Comparison of ENCODE assay signal across 16 mouse cellular contexts in genomic region chr1:70913071-70913470, GRCm38 (mm10).
DNase-seq lines count a peak whose midpoint lies in the region; TF ChIP-seq lines count a peak whose summit lies in the region.
"Had no signal": no experiment of that assay in that cellular context is flagged by ENCODE, and none has a peak within 500 bp of the region (broad histone marks: within the 10 kb centered on the region; RNA-seq: fewer than 3 reads in every experiment).

No protein-coding gene starts in this region.

- TF ChIP-seq CTCF in brain, embryonic 14.5 days (IDR thresholded peaks at IDR 0.05; ENCODE audit: borderline replicate concordance, extremely low read depth, insufficient read depth, insufficient read length), result no peak

- TF ChIP-seq POLR2A in brain, embryonic 14.5 days (IDR thresholded peaks at IDR 0.05; ENCODE audit: borderline replicate concordance, extremely low read depth, insufficient read depth, insufficient read length, poor library complexity, severe bottlenecking), result no peak

- intact Hi-C loops in left cerebral cortex, postnatal 4 days (cut with DNase I), result no loop called here
- intact Hi-C loops in left cerebral cortex, postnatal 36 days (cut with DNase I), result no loop called here

- peak; percentile 80 for DNase-seq in heart, adult 11 months
- no peak for DNase-seq in heart, postnatal 4 days
- DNase-seq in left cerebral cortex, postnatal 4 days, result peak; percentile 56
- DNase-seq in left cerebral cortex, postnatal 36 days (ENCODE audit: low spot score in 2 of 2), result no peak
- DNase-seq in brain, adult 2 months (ENCODE audit: low read depth, low spot score), result peak; percentile 20
- peak; percentile 26 for DNase-seq in brain, embryonic 14.5 days (ENCODE audit: low read depth)
- DNase-seq: adrenal gland, adult 2 months; adrenal gland, postnatal 14 days; cerebellum, adult 11 months; cerebellum, adult 8-10 months; forebrain, postnatal 0 days; gastrocnemius, adult 2 months; gastrocnemius, postnatal 14 days; heart, adult 18-20 months; heart, postnatal 10 days; heart, postnatal 36 days had no signal

Comparison
In these comparisons a context has a peak if more than half of its experiments do, and no peak if none do; other contexts are left out.
1. DNase-seq: peak in heart, adult 11 months (single experiment), left cerebral cortex, postnatal 4 days (single experiment), brain, adult 2 months (single experiment) and brain, embryonic 14.5 days (single experiment); none in heart, postnatal 4 days (single experiment) and left cerebral cortex, postnatal 36 days (0 of 2).